Mouse (Mus musculus): Measurements from ENCODE around the gene Tspan1.

GRCm38 (mm10) chr4:116168617-116169352 lies 1.4 kb upstream of the Tspan1 start:
- peak; percentile 82 for TF ChIP-seq CTCF (IDR thresholded peaks at IDR 0.05)
- TF ChIP-seq EP300 (IDR thresholded peaks at IDR 0.05): no peak

Data from lung, postnatal 0 days (tissue).